Mouse (Mus musculus) heart, embryonic 15.5 days (tissue): ENCODE results near the gene Ythdf1. TPM values are rescaled to one million over a fixed set of nuclear protein-coding genes. Genes with fewer than 3 reads are reported as not detected.

Experiments used
- ATAC-seq: fragments of 200-750 bp; cut with Nextera tagmentation; replicated peaks from 2 replicates; pipeline ENCODE4 v1.8.0; 2017; ENCODE audit warnings: low read depth, moderate TSS enrichment; ENCODE audit not compliant: insufficient number of reproducible peaks, insufficient read depth, low FRiP score
- H3K27ac ChIP-seq: fragments of 300-500 bp; sonication (generic); 2 replicates; pipeline ENCODE4 v1.5.1; 2015; ENCODE audit warnings: mild to moderate bottlenecking, inconsistent platforms
- H3K27me3 ChIP-seq: fragments of 300-500 bp; sonication (generic); 2 replicates; pipeline ENCODE4 v1.6.1; 2015; ENCODE audit warnings: inconsistent platforms
- H3K36me3 ChIP-seq: fragments of 300-500 bp; sonication (generic); 2 replicates; pipeline ENCODE4 v1.6.1; 2015; ENCODE audit warnings: mild to moderate bottlenecking, inconsistent platforms
- H3K4me1 ChIP-seq: fragments of 300-500 bp; sonication (generic); replicated peaks from 2 replicates; pipeline ENCODE4 v1.6.1; 2015; ENCODE audit warnings: inconsistent platforms
- H3K4me2 ChIP-seq: fragments of 300-500 bp; sonication (generic); 2 replicates; pipeline ENCODE4 v1.6.1; 2015; ENCODE audit warnings: inconsistent platforms, mild to moderate bottlenecking, moderate library complexity
- H3K4me3 ChIP-seq: fragments of 300-500 bp; sonication (generic); 2 replicates; pipeline ENCODE4 v1.5.1; 2015; ENCODE audit warnings: mild to moderate bottlenecking, inconsistent platforms
- H3K9ac ChIP-seq: fragments of 300-500 bp; sonication (generic); 2 replicates; pipeline ENCODE4 v1.6.1; 2015; ENCODE audit warnings: mild to moderate bottlenecking, inconsistent platforms
- H3K9me3 ChIP-seq: fragments of 300-500 bp; sonication (generic); replicated peaks from 2 replicates; pipeline ENCODE4 v1.6.1; 2016; ENCODE audit warnings: inconsistent platforms
- WGBS: fragments of 180-500 bp; shearing (Covaris S2); methylation state at CpG from one replicate; pipeline ENCODE4 v1.1.7; 2015; ENCODE audit warnings: mixed read lengths; 5-methylcytosine and 5-hydroxymethylcytosine counted together
- polyA plus RNA-seq: library from polyadenylated mRNA; unstranded; fragments of >200 nt; fragmentation: Nextera tagmentation; extraction: Ambion mirVana; gene quantifications from 2 replicates; pipeline ENCODE4 v1.2.1, GENCODE M21; 2015

Ythdf1 gene
- polyA plus RNA-seq, 1 experiment from 2014 or later = 32.9 TPM

GRCm38 (mm10) chr2:180905556-180906221 lies 15.1 kb downstream of the Ythdf1 start:
- Histone ChIP-seq H3K27me3 (no peaks in the 10 kb centered on the region), H3K27ac (no peak overlapping the region), H3K4me1 (no peaks in the 10 kb centered on the region), H3K4me2 (no peak overlapping the region), H3K9ac (no peak overlapping the region), H3K4me3 (no peak overlapping the region), H3K36me3 (peaks cover 24% of the 10 kb centered on the region), H3K9me3 (no peaks in the 10 kb centered on the region)
- ATAC-seq = no peak
- WGBS = 78% methylated on average over 5 of the region's 5 CpGs

- H3K4me1 ChIP-seq = no peaks in the 10 kb centered on the region
- peaks cover 17% of the 10 kb centered on the region for H3K36me3 ChIP-seq
- 93% methylated on average over 18 of the region's 18 CpGs for WGBS
- H3K27me3 ChIP-seq = no peaks in the 10 kb centered on the region; the same call in 1 of the 2 replicates
- no peak overlapping the region for H3K4me2 ChIP-seq
- ATAC-seq = no peak
- no peak overlapping the region for H3K4me3 ChIP-seq
- H3K27ac ChIP-seq = no peak overlapping the region
- no peaks in the 10 kb centered on the region for H3K9me3 ChIP-seq
- no peak overlapping the region for H3K9ac ChIP-seq
These were observed 16.1 kb downstream of the Ythdf1 start for GRCm38 (mm10) chr2:180904435-180905208.

- Histone ChIP-seq H3K27me3 (peaks cover 12% of the 10 kb centered on the region), H3K4me3 (no peak overlapping the region), H3K4me2 (no peak overlapping the region), H3K36me3 (peaks cover 17% of the 10 kb centered on the region), H3K27ac (no peak overlapping the region), H3K4me1 (no peaks in the 10 kb centered on the region), H3K9me3 (no peaks in the 10 kb centered on the region), H3K9ac (no peak overlapping the region)
- no peak for ATAC-seq
- 49% methylated on average over 2 of the region's 2 CpGs for WGBS
These were observed 18.7 kb downstream of the Ythdf1 start for GRCm38 (mm10) chr2:180902086-180902485.

- Histone ChIP-seq H3K27me3 (peaks cover 54% of the 10 kb centered on the region), H3K4me1 (peaks cover 19% of the 10 kb centered on the region), H3K27ac (no peak overlapping the region), H3K9ac (no peak overlapping the region), H3K4me2 (no peak overlapping the region), H3K9me3 (no peaks in the 10 kb centered on the region), H3K36me3 (no peaks in the 10 kb centered on the region), H3K4me3 (no peak overlapping the region)
- no peak for ATAC-seq
- 68% methylated on average over 6 of the region's 6 CpGs for WGBS
These were observed 22.9 kb downstream of the Ythdf1 start for GRCm38 (mm10) chr2:180897857-180898256.

GRCm38 (mm10) chr2:180896819-180897625 lies 23.7 kb downstream of the Ythdf1 start:
- Histone ChIP-seq H3K36me3 (no peaks in the 10 kb centered on the region), H3K9ac (no peak overlapping the region), H3K27ac (no peak overlapping the region), H3K4me1 (peaks cover 22% of the 10 kb centered on the region), H3K4me2 (no peak overlapping the region), H3K27me3 (peaks cover 63% of the 10 kb centered on the region), H3K9me3 (no peaks in the 10 kb centered on the region), H3K4me3 (no peak overlapping the region)
- WGBS = 66% methylated on average over 15 of the region's 15 CpGs
- ATAC-seq = no peak

GRCm38 (mm10) chr2:180895837-180896525 lies 24.8 kb downstream of the Ythdf1 start:
- H3K4me2 ChIP-seq = no peak overlapping the region
- no peak for ATAC-seq
- H3K9me3 ChIP-seq = no peaks in the 10 kb centered on the region
- peaks cover 22% of the 10 kb centered on the region for H3K4me1 ChIP-seq
- 65% methylated on average over 11 of the region's 11 CpGs for WGBS
- H3K27me3 ChIP-seq = peaks cover 73% of the 10 kb centered on the region
- no peaks in the 10 kb centered on the region for H3K36me3 ChIP-seq
- H3K4me3 ChIP-seq = no peak overlapping the region
- no peak overlapping the region for H3K27ac ChIP-seq
- no peak overlapping the region for H3K9ac ChIP-seq

- peaks cover 22% of the 10 kb centered on the region for H3K4me1 ChIP-seq
- H3K4me2 ChIP-seq = no peak overlapping the region
- H3K36me3 ChIP-seq = no peaks in the 10 kb centered on the region
- H3K4me3 ChIP-seq = no peak overlapping the region
- H3K27ac ChIP-seq = no peak overlapping the region
- no peaks in the 10 kb centered on the region for H3K9me3 ChIP-seq
- WGBS = 73% methylated on average over 3 of the region's 3 CpGs
- no peak for ATAC-seq
- no peak overlapping the region for H3K9ac ChIP-seq
- H3K27me3 ChIP-seq = peaks cover 80% of the 10 kb centered on the region
These were observed 25.4 kb downstream of the Ythdf1 start for GRCm38 (mm10) chr2:180895321-180895720.

- Histone ChIP-seq H3K4me3 (peak overlapping the region; percentile 53), H3K9me3 (no peaks in the 10 kb centered on the region), H3K4me2 (peak overlapping the region; percentile 92), H3K9ac (no peak overlapping the region), H3K4me1 (peaks cover 22% of the 10 kb centered on the region), H3K27me3 (peaks cover 86% of the 10 kb centered on the region), H3K27ac (no peak overlapping the region), H3K36me3 (no peaks in the 10 kb centered on the region)
- no peak for ATAC-seq
- under 1% methylated on average over 13 of the region's 13 CpGs for WGBS
These were observed 26.0 kb downstream of the Ythdf1 start for GRCm38 (mm10) chr2:180894734-180895133.

- H3K4me2 ChIP-seq = peak overlapping the region; percentile 92
- H3K36me3 ChIP-seq = no peaks in the 10 kb centered on the region
- H3K27me3 ChIP-seq = peaks cover 92% of the 10 kb centered on the region
- peak overlapping the region; percentile 53 for H3K4me3 ChIP-seq
- no peak overlapping the region for H3K9ac ChIP-seq
- H3K27ac ChIP-seq = no peak overlapping the region
- peaks cover 22% of the 10 kb centered on the region for H3K4me1 ChIP-seq
- H3K9me3 ChIP-seq = no peaks in the 10 kb centered on the region
- whole genome bisulfite sequencing = 2% methylated on average over 50 of the region's 57 CpGs
- ATAC-seq = no peak; the same call in 1 of the 2 replicates
These were observed 26.6 kb downstream of the Ythdf1 start for GRCm38 (mm10) chr2:180894029-180894623.

GRCm38 (mm10) chr2:180893537-180894028 lies 27.2 kb downstream of the Ythdf1 start:
- peaks cover 95% of the 10 kb centered on the region for H3K27me3 ChIP-seq
- H3K9ac ChIP-seq = no peak overlapping the region
- H3K9me3 ChIP-seq = no peaks in the 10 kb centered on the region
- peaks cover 22% of the 10 kb centered on the region for H3K4me1 ChIP-seq
- no peak for ATAC-seq
- H3K4me3 ChIP-seq = peak overlapping the region; percentile 53
- no peaks in the 10 kb centered on the region for H3K36me3 ChIP-seq
- WGBS = under 1% methylated on average over 38 of the region's 50 CpGs
- peak overlapping the region; percentile 92 for H3K4me2 ChIP-seq
- H3K27ac ChIP-seq = no peak overlapping the region
